Mouse (Mus musculus) CD8-positive naive resting alpha-beta T cell, adult 2 months (primary cell): ENCODE data around the gene Pradc1.

Experiments
- DNase-seq, 2 experiments: peaks; one replicate each; pipeline ENCODE4 v3.0.0; 2022; ENCODE audit warnings: low read depth in 2 of 2, low spot score in 2 of 2

Pradc1 gene

DNA sequence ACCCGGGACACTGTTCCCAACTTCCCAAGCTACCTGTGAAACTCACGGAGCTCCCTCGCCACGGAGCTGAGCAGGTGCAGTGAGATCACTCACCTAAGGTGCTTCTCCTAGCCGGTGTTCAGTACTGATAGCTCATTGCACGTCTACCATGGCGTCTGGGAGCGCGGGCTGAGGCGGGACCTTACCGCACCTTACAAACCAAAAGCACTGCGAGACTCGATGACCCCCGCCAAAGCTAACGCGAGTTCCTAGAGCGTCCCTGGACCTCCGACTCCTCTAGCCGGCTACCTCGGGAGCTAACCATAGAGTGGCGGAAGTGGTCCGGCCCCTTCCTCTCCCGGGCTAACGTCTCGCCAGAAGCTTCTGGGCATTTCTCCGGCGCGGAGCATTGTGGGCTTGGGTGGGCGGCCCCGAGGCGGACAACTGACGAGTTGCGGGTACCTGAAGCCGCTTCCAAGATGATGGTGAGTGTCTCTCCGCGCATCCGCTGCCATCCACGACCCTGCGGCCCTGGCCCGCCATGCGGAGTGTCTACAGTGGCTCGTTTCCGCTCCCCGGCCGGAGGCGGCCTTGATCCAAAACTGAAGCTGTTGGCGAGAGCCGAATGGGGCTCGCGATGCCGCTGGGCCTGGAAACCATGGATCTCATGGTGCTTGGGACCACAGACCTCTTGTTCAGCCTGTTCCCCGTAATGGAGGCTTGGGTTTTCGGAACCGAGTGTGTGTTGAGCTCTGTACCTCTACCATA is at the start of gene Pradc1:
Pradc1 (minus strand) TSS at position 307 of the 747 bp plus-strand sequence.
- DNase-seq: peak; percentile 92 to 97

GRCm38 (mm10) chr6:85500416-85500815 is 48.6 kb upstream of the Pradc1 start:
- DNase-seq: no peak

GRCm38 (mm10) chr6:85498147-85498546 is 46.4 kb upstream of the Pradc1 start:
- no peak for DNase-seq

GRCm38 (mm10) chr6:85496976-85497375 is 45.2 kb upstream of the Pradc1 start:
- no peak for DNase-seq

DNA sequence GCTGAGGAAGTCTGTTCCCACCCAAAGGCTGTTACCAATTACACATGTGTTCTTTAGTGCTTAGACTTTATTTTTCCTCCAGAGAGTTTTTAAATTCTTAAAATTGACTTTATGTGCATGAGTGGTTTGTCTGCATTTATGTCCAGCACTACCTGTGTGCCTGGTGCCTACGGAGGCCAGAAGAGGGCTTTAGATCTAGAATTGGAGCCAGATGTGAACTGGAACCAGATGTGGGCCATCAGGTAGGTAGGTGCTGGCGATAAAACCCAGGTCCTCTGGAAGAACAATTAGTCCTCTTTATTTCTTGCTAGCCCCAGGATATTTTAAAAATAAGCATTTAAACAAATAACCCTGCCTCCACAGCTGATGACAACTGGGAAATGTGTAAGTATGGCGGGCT is 39.8 kb upstream of the Pradc1 start:
- DNase-seq: no peak

DNA sequence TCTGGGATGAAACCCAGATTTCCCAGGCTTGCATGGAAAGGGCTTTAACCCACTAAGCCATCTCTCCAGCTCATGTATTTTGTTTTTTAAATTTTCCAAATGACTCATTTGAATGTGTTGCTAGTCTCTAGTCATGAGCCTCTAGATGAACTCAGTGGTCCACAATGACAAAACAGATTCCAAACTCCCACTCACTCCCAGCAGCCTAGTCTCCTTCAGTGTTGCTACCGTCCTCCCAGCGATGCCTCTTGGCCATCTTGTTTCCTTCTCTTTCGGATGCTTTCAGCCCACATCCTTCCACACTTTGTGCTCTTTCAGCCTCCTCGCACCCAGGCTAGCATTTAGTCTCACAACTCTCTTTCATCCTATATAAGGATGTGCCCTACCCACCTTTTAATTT is 38.5 kb upstream of the Pradc1 start:
- DNase-seq: no peak

DNA sequence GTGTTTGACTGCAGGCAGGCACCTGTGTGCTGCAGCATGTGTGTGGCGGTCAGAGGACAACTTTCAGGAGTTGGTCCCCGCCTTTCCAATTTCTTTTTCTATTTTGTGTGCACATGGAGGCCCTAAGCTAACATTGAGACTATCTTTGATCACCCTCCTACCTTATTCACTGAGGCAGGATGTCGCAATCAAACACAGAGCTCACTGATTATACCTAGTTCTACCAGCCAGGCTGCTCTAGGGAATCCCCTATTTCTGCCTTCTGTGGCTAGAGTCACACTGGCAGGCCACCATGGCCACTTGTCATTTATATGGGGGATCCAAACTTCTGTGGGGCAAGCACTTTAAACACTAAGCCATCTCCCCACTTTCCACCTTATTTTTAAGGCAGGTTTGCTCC is 37.9 kb upstream of the Pradc1 start:
- DNase-seq: no peak

DNA sequence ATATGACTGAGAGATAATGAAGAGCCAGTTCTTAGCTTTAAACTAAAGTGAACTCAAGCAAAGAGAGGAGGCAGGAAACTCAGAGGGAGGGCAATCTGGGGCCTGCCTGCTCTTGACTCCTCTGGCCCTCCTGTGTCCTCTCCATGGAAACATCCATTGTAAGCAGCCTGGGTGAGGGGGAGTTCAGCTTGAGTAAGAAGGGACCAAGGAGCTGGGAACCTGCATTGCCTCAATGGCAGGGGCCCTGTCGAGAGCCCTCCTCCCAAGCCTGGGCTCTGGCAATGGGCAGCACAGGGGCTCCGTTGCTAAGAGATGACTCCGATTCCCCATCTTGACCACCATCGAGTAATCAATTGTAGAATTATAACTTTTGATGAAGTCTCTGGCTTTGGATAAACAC is 36.7 kb upstream of the Pradc1 start:
- no peak for DNase-seq

- no peak for DNase-seq
Observed at GRCm38 (mm10) chr6:85485738-85486137, 34.0 kb upstream of the Pradc1 start.

GRCm38 (mm10) chr6:85483843-85484721 is 32.3 kb upstream of the Pradc1 start:
- DNase-seq: no peak

GRCm38 (mm10) chr6:85480685-85481084 is 28.9 kb upstream of the Pradc1 start:
- no peak for DNase-seq

DNA sequence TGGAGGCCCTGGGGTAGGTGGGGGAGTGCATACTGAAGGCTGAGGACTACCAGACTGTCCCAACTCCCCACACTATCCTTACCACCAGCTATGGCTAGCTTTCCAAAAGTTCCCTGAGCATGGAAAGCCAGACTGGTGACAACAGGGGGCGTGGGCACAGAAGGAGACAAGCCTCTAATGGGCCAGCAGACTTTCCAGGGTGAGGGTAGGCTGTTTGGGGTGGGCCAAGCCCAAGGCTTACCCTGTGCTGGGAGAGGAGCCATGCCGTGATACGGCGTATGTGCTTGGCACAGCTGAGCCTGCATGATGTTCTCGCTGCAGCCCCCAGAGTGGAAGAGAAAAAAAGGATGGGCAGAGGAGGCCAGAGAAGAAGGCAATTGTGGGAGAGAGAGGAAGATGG is 28.2 kb upstream of the Pradc1 start:
- no peak for DNase-seq

- DNase-seq: no peak
Observed at GRCm38 (mm10) chr6:85478416-85478815, 26.6 kb upstream of the Pradc1 start.

DNA sequence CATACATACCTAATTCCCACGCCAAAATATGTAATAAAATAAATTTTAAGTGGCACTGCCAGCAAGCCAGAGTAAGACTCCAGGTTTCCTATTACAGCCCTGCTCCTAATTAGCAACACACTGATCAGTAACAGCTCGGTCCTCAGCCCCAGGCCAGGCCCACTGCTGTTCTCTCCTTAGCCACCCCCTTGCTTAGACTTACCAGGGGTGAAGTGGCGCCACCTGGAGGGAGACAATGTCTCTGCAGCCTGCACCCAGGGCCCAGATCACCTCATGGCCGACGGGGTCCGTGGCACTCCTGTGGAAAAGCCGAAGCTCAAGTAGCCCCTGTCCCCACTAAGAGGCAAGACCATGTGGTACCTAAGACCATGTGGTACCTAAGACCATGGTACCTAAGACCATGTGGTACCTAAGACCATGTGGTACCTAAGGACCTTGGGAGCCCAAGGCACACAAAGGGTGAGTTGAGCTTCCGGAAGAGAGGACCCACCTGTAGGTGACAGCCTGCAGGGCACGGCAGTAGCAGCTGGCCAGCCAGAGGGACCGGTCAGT is 25.7 kb upstream of the Pradc1 start:
- peak; percentile 18 to 34 for DNase-seq

DNA sequence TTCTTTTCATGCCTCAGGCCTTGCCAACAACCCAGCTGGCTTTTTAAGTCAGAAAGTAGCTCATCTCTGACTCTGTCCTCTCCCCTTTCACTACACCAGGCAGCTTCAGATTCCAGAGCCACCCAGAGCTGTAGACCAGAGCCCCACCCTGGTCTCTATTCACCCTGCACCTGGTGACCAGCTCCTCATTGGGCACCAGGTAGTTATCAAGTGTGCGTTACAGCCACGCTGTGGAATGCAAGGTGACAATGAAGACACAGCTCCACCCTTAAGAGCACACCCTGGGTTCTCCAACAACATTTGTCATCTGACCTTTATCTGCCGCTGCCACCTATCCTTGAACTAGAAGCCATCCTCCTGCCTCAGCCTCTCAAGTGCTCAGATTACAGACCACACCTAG is 23.8 kb upstream of the Pradc1 start:
- no peak for DNase-seq

GRCm38 (mm10) chr6:85472542-85472941 is 20.8 kb upstream of the Pradc1 start:
- no peak for DNase-seq

GRCm38 (mm10) chr6:85471962-85472361 is 20.2 kb upstream of the Pradc1 start:
- DNase-seq: no peak

DNA sequence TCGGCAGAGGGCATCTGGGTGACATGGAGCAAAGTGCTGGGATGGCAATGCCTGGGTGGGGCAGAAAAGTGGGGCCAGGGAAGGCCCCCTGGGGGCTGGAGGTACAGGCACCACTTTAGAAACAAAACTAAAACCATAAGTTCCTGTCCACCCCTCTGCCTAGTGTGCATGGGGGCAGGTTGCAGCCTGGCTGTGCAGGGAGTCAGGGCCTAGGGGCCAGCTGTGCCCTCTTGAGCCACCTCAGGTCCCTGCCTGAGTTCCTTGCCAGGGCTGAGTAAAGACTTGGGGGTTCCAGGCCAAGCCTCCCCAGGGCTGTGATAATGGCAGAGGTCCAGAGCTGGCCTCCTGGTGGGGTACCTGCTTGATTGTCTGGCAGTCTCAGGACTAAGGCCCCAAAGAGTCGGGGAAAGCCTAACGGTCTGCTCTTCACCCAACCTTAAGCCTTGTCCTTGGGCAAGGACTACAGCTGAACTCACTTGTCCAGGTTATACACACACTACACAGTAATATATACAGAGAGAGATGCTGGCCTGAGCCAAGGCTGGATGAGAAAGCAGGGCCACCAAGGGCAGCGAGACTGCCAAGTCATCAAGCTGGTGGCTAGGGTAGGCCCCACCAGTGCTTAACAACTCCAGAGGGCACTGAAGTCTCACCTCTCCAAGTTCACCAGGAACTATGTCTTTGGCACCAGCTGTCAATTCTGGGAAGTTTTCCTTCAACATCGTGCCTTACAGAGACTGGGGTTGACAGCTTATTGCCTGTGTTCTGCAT is 18.1 kb upstream of the Pradc1 start:
- DNase-seq: no peak

DNA sequence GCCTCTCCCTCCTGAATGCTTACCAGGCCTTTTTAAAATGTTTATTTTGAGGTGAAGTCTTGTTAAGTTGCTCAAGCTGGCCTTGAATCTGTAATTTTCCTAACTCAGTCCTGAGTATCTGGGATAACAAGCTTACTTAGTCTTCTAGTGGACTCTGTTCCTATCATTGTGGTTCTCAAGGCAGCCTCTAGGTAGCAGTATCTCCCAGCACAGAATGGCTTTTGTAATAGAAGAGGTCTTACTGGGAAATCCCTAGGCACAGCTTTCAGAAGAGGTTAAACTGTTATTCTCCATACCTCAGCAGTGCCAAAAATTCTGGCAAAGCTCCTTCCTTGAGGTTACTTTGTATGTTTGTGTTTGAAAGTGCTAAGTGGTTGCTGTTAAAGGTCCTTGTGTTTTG is 13.6 kb upstream of the Pradc1 start:
- DNase-seq: no peak

- no peak for DNase-seq
Observed at GRCm38 (mm10) chr6:85459621-85460020, 7.9 kb upstream of the Pradc1 start.

GRCm38 (mm10) chr6:85452816-85453215 is 1.0 kb upstream of the Pradc1 start:
- no peak for DNase-seq

GRCm38 (mm10) chr6:85452411-85452665 is 568 bp upstream of the Pradc1 start:
- DNase-seq: no peak
